Mouse (Mus musculus): ENCODE data around the gene Tmc5. TPM values are rescaled to one million over a fixed set of nuclear protein-coding genes. Genes with fewer than 3 reads are reported as not detected.

Tmc5 gene
- polyA plus RNA-seq, 1 experiment from 2014 or later, result 0.15 TPM

DNA sequence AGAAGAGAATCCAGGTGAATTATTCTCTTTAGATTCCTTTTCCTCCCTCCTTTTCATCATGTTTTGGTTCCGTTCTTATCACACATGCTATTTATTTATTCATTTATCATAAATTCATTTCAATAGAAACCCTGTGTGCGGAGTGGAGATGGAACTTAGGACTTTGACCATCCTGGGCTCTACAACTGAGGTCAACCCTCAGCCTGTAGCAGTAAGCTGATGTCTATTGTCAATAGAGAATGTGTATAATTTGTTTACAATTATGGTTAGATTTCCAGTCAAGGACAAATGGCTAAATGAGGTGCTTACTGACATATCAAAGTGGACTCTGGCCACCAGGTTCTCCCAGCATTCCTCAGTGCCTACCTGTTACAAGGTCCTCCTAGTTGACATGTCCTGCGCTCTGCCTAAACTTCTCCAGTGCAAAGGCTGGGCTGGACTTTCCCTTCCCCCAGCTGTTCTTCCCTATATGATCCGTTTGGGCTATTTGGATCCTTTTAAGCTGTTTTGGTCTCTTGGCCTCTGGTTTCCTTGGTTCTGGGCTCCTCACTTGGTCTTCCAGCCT, 14.2 kb downstream of the Tmc5 start:
- DNase-seq (ENCODE audit: low spot score), result no peak
- Histone ChIP-seq H3K9ac (replicated peaks; ENCODE audit: low read length) (no peak overlapping the region), H3K36me3 (replicated peaks; ENCODE audit: control insufficient read depth, insufficient read depth, low read depth, low read length) (no peaks in the 10 kb centered on the region), H3K4me1 (ENCODE audit: control insufficient read depth, insufficient read depth, low read length) (no peaks in the 10 kb centered on the region), H3K27me3 (ENCODE audit: control insufficient read depth, insufficient read depth, low read length) (no peaks in the 10 kb centered on the region), H3K4me3 (ENCODE audit: low read depth, low read length) (no peak overlapping the region), H3K4me2 (ENCODE audit: low read depth, low read length) (no peak overlapping the region), H3K9me3 (replicated peaks; ENCODE audit: control insufficient read depth, low read length) (no peaks in the 10 kb centered on the region), H3K27ac (replicated peaks; ENCODE audit: low read depth, low read length) (no peak overlapping the region)
- 89% methylated on average over 4 of the region's 4 CpGs for WGBS
- no peak for ATAC-seq (replicated peaks; ENCODE audit: insufficient number of reproducible peaks, low FRiP score, low TSS enrichment, low read depth)

DNA sequence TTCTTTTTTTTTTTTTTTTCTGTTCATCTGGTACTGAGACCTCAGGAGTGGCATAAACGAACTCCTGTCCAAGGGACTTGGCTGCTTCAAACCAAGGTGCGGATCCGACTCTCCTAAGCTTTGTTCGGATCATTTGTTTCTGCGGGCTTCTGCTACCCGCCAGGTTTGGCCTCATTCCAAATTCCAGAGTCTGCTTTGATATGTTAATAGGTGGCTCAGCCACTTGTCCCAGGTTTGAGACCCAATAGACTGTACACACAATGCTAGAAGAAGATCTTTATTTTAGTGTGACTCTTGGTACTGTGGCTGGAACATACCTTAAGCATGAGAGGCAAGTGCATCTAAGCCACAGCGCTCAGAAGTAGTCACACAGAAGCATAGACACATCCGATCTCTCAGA, 14.8 kb downstream of the Tmc5 start:
- Histone ChIP-seq H3K4me3 (ENCODE audit: low read depth, low read length) (no peak overlapping the region), H3K4me2 (ENCODE audit: low read depth, low read length) (no peak overlapping the region), H3K27me3 (ENCODE audit: control insufficient read depth, insufficient read depth, low read length) (no peaks in the 10 kb centered on the region), H3K36me3 (replicated peaks; ENCODE audit: control insufficient read depth, insufficient read depth, low read depth, low read length) (no peaks in the 10 kb centered on the region), H3K4me1 (ENCODE audit: control insufficient read depth, insufficient read depth, low read length) (no peaks in the 10 kb centered on the region), H3K9ac (replicated peaks; ENCODE audit: low read length) (no peak overlapping the region), H3K9me3 (replicated peaks; ENCODE audit: control insufficient read depth, low read length) (no peaks in the 10 kb centered on the region), H3K27ac (replicated peaks; ENCODE audit: low read depth, low read length) (no peak overlapping the region)
- DNase-seq (ENCODE audit: low spot score), result no peak
- 78% methylated on average over 8 of the region's 8 CpGs for WGBS
- no peak for ATAC-seq (replicated peaks; ENCODE audit: insufficient number of reproducible peaks, low FRiP score, low TSS enrichment, low read depth)

DNA sequence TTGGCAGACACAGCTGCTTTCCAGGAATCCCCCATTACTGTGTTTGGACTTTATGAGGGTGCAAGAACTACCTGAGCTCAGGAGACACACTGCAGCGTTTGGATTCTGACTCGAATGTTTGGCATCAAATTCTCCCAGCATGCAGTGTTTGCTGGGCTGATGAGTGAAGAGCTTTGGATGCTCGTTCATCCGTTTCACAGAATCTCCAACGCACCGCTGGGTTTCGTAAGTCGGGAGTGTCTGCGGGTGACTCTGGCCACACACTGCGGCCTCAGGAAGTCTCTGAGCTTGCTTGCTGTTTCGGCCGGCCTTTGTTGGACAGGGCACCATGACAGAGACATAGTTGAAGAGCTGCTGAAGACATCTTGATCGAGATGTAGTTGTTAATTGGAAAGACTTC, 17.0 kb downstream of the Tmc5 start:
- no peaks in the 10 kb centered on the region for H3K27me3 ChIP-seq (ENCODE audit: control insufficient read depth, insufficient read depth, low read length)
- H3K4me3 ChIP-seq (ENCODE audit: low read depth, low read length), result no peak overlapping the region
- 65% methylated on average over 13 of the region's 13 CpGs for WGBS
- no peaks in the 10 kb centered on the region for H3K9me3 ChIP-seq (replicated peaks; ENCODE audit: control insufficient read depth, low read length)
- no peak overlapping the region for H3K27ac ChIP-seq (replicated peaks; ENCODE audit: low read depth, low read length)
- DNase-seq (ENCODE audit: low spot score) (no peak), ATAC-seq (replicated peaks; ENCODE audit: insufficient number of reproducible peaks, low FRiP score, low TSS enrichment, low read depth) (no peak)
- H3K4me2 ChIP-seq (ENCODE audit: low read depth, low read length), result no peak overlapping the region
- no peak overlapping the region for H3K9ac ChIP-seq (replicated peaks; ENCODE audit: low read length)
- no peaks in the 10 kb centered on the region for H3K36me3 ChIP-seq (replicated peaks; ENCODE audit: control insufficient read depth, insufficient read depth, low read depth, low read length)
- no peaks in the 10 kb centered on the region for H3K4me1 ChIP-seq (ENCODE audit: control insufficient read depth, insufficient read depth, low read length)

DNA sequence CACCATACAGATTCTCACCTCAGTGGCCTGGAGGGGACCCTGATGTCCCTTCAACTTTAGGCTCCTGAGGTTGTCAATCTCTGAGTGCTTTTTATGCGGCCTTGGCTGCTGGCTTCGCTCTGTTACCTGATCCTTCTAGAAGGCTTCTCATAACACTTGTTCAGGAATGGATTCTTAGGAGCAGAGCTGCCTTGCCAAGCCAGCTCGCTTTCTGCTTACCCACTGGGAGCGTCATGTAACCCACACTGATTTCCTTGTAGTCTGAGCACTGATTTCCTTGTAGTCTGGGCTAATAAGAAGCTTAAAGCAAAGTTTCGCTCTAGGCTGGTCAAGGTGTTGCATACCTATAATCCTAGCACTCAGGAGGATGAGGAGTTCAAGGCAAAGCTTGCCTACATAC, 21.0 kb downstream of the Tmc5 start:
- 77% methylated on average over 5 of the region's 5 CpGs for WGBS
- ATAC-seq (replicated peaks; ENCODE audit: insufficient number of reproducible peaks, low FRiP score, low TSS enrichment, low read depth) (no peak), DNase-seq (ENCODE audit: low spot score) (no peak)

DNA sequence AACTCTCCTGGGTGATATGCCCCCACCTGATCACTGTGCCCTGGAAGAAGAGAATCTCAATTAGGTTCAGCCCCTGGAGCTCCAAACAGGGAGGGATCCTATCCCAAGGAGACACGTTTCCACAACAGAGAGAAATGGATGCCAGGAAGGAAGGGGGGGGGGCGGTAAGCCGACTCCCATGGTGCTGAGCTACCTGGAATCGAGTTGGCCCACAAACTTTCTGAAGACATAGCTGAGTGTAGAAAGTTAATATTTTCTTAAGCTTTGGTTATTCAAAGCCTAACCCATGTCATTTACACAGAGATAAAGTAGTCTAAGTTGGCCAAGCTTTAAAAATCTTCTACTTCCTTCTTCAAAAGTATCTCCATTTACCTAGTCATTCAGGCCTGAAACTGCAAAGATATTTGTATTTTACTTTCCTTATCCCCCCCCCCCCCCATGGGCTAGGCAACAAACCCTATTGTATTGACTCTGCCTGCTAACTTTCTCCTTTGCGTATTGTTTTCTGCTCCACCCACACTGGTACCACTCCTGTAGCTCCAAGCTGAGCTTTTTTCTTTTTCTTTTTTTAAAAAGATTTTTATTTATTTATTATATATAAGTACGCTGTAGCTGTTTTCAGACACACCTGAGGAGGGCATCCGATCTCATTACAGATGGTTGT, 23.3 kb downstream of the Tmc5 start:
- no peaks in the 10 kb centered on the region for H3K27me3 ChIP-seq (ENCODE audit: control insufficient read depth, insufficient read depth, low read length)
- no peak overlapping the region for H3K4me3 ChIP-seq (ENCODE audit: low read depth, low read length)
- no peaks in the 10 kb centered on the region for H3K4me1 ChIP-seq (ENCODE audit: control insufficient read depth, insufficient read depth, low read length)
- no peak overlapping the region for H3K27ac ChIP-seq (replicated peaks; ENCODE audit: low read depth, low read length)
- H3K9ac ChIP-seq (replicated peaks; ENCODE audit: low read length), result no peak overlapping the region
- no peak overlapping the region for H3K4me2 ChIP-seq (ENCODE audit: low read depth, low read length)
- ATAC-seq (replicated peaks; ENCODE audit: insufficient number of reproducible peaks, low FRiP score, low TSS enrichment, low read depth), result no peak
- H3K36me3 ChIP-seq (replicated peaks; ENCODE audit: control insufficient read depth, insufficient read depth, low read depth, low read length), result no peaks in the 10 kb centered on the region
- 92% methylated on average over 7 of the region's 7 CpGs for WGBS
- DNase-seq (ENCODE audit: low spot score), result no peak
- H3K9me3 ChIP-seq (replicated peaks; ENCODE audit: control insufficient read depth, low read length), result no peaks in the 10 kb centered on the region

More for the DNA sequence above, 21.0 kb downstream of the Tmc5 start:
- Histone ChIP-seq H3K27me3 (ENCODE audit: control insufficient read depth, insufficient read depth, low read length) (no peaks in the 10 kb centered on the region), H3K4me1 (ENCODE audit: control insufficient read depth, insufficient read depth, low read length) (no peaks in the 10 kb centered on the region), H3K36me3 (replicated peaks; ENCODE audit: control insufficient read depth, insufficient read depth, low read depth, low read length) (no peaks in the 10 kb centered on the region), H3K9ac (replicated peaks; ENCODE audit: low read length) (no peak overlapping the region), H3K27ac (replicated peaks; ENCODE audit: low read depth, low read length) (no peak overlapping the region), H3K4me2 (ENCODE audit: low read depth, low read length) (no peak overlapping the region), H3K4me3 (ENCODE audit: low read depth, low read length) (no peak overlapping the region), H3K9me3 (replicated peaks; ENCODE audit: control insufficient read depth, low read length) (no peaks in the 10 kb centered on the region)

DNA sequence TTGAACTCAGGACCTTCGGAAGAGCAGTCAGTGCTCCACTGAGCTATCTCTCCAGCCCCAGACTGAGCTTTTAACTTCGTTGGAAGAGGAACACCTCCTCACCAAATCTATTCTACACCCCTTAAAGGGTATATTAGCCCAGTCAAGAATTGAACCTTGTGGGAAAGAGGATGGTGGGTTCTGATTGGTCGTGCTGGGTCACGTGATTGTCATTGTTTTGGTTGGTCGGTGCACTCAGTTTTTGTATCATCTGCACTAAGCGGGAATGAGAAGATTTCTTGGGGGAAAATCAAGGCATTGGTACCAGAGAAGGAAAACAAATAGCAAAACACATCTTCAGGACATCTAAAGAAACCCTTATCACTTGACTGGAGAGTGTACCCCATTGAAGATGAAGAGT, 24.0 kb downstream of the Tmc5 start:
- Histone ChIP-seq H3K9ac (replicated peaks; ENCODE audit: low read length) (no peak overlapping the region), H3K27me3 (ENCODE audit: control insufficient read depth, insufficient read depth, low read length) (no peaks in the 10 kb centered on the region), H3K9me3 (replicated peaks; ENCODE audit: control insufficient read depth, low read length) (no peaks in the 10 kb centered on the region), H3K36me3 (replicated peaks; ENCODE audit: control insufficient read depth, insufficient read depth, low read depth, low read length) (no peaks in the 10 kb centered on the region), H3K4me1 (ENCODE audit: control insufficient read depth, insufficient read depth, low read length) (no peaks in the 10 kb centered on the region), H3K4me3 (ENCODE audit: low read depth, low read length) (no peak overlapping the region), H3K27ac (replicated peaks; ENCODE audit: low read depth, low read length) (no peak overlapping the region), H3K4me2 (ENCODE audit: low read depth, low read length) (no peak overlapping the region)
- no peak for ATAC-seq (replicated peaks; ENCODE audit: insufficient number of reproducible peaks, low FRiP score, low TSS enrichment, low read depth)
- no peak for DNase-seq (ENCODE audit: low spot score)
- 85% methylated on average over 6 of the region's 6 CpGs for WGBS

DNA sequence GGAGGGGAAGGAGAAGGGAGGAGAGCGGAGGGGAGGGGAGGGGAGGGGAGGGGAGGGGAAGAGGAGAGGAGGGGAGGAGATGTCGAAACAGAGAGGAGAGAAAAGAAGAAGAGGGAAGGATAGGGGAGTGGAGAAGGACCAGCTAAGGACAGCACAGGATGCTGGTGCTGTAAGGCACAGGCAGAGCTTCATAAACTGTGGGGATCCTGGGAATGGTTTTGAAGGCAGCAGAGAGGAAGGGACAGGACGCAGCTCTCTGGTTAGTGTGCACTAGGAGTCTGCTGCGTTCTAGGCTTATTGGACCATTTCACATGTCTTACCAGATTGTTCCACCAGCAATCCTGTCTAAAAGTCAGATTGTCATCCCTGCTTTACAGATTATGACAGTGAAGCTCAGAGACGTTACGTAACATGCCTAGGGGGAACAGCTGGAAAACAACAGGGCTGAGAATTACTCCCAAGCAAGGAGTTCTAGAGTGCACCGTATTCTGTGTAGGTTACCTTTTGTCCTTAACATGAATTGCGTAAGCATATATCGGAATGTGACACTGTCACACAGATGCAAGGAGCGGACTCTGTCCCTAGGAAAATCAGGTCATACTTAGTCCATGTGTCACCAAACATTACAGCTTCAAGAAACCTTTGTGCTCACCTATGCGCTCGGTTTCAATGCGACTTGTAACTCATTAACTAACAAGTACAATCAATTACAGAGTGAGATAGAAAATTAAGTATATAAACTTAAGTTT, 30.6 kb downstream of the Tmc5 start:
- DNase-seq (ENCODE audit: low spot score) (no peak), ATAC-seq (replicated peaks; ENCODE audit: insufficient number of reproducible peaks, low FRiP score, low TSS enrichment, low read depth) (no peak)
- Histone ChIP-seq H3K27ac (replicated peaks; ENCODE audit: low read depth, low read length) (no peak overlapping the region), H3K36me3 (replicated peaks; ENCODE audit: control insufficient read depth, insufficient read depth, low read depth, low read length) (no peaks in the 10 kb centered on the region), H3K4me2 (ENCODE audit: low read depth, low read length) (no peak overlapping the region), H3K9ac (replicated peaks; ENCODE audit: low read length) (no peak overlapping the region), H3K4me1 (ENCODE audit: control insufficient read depth, insufficient read depth, low read length) (no peaks in the 10 kb centered on the region), H3K27me3 (ENCODE audit: control insufficient read depth, insufficient read depth, low read length) (no peaks in the 10 kb centered on the region), H3K9me3 (replicated peaks; ENCODE audit: control insufficient read depth, low read length) (no peaks in the 10 kb centered on the region), H3K4me3 (ENCODE audit: low read depth, low read length) (no peak overlapping the region)
- WGBS, result 77% methylated on average over 13 of the region's 13 CpGs

DNA sequence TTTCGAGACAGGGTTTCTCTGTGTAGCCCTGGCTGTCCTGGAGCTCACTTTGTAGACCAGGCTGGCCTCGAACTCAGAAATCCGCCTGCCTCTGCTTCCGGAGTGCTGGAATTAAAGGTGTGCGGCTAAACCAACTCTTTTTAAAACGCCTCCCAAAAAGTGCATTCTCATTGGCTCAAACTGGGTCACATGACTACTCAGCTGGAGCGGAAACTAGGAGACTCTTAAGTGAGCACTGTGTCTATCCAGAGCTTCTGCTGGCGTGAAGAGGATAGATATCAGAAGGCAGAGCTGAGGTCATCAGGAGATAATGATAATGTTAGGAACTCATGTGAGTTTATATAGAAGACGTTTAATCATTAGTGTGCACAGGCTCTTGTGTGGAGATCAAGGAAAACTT, 36.0 kb downstream of the Tmc5 start:
- no peaks in the 10 kb centered on the region for H3K36me3 ChIP-seq (replicated peaks; ENCODE audit: control insufficient read depth, insufficient read depth, low read depth, low read length)
- DNase-seq (ENCODE audit: low spot score) (no peak), ATAC-seq (replicated peaks; ENCODE audit: insufficient number of reproducible peaks, low FRiP score, low TSS enrichment, low read depth) (no peak)
- no peaks in the 10 kb centered on the region for H3K4me1 ChIP-seq (ENCODE audit: control insufficient read depth, insufficient read depth, low read length)
- H3K9me3 ChIP-seq (replicated peaks; ENCODE audit: control insufficient read depth, low read length), result no peaks in the 10 kb centered on the region
- no peak overlapping the region for H3K27ac ChIP-seq (replicated peaks; ENCODE audit: low read depth, low read length)
- no peak overlapping the region for H3K4me3 ChIP-seq (ENCODE audit: low read depth, low read length)
- H3K27me3 ChIP-seq (ENCODE audit: control insufficient read depth, insufficient read depth, low read length), result no peaks in the 10 kb centered on the region
- no peak overlapping the region for H3K4me2 ChIP-seq (ENCODE audit: low read depth, low read length)
- no peak overlapping the region for H3K9ac ChIP-seq (replicated peaks; ENCODE audit: low read length)
- 82% methylated on average over 9 of the region's 9 CpGs for WGBS

Data from embryonic facial prominence, embryonic 11.5 days (tissue).